Mouse (Mus musculus): ENCODE results near the gene Themis.

DNA sequence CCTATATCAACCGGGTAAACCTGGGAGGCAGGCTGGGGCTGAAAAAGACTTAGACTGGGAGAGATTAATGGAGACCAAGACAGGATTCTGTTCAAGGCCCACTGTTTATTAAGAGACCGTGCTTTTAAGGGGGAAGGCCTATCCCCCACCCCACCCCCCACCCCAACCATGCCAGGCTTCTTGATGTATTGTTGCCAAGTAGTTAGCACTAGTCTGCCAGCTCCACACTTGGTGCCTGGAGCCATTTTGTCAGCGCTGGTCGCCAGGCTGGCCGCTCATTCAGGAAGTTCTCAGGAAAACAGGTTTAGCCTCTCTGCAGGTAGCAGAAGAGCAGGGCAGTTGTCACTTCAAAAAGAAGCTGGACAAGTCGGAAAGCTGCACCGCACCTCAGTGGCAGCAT lies 55.1 kb downstream of the Themis start:
- no peak for TF ChIP-seq HCFC1 (IDR thresholded peaks at IDR 0.05; ENCODE audit: borderline replicate concordance, insufficient read depth, low read length)
- TF ChIP-seq ZNF384 (IDR thresholded peaks at IDR 0.05; ENCODE audit: low read depth, low read length): no peak
- no peak for TF ChIP-seq ZC3H11A (IDR thresholded peaks at IDR 0.05; ENCODE audit: borderline replicate concordance, low read depth, low read length)
- no peak for TF ChIP-seq CHD2 (IDR thresholded peaks at IDR 0.05; ENCODE audit: low read depth, low read length)
- no peak for TF ChIP-seq MAFK (IDR thresholded peaks at IDR 0.05; ENCODE audit: insufficient read depth, low read depth, low read length)

All from ES-E14 (cell line).